Mouse (Mus musculus) brain, adult 10 weeks (tissue): Measurements from ENCODE around the gene Olfr1416. TPM values are rescaled to one million over a fixed set of nuclear protein-coding genes. Genes with fewer than 3 reads are reported as not detected.

Source experiments
- polyA plus RNA-seq: library from polyadenylated mRNA; stranded (reverse); fragments of 350-450 nt; fragmentation: Illumina TruSeq; extraction: RNeasy Lipid Tissue Mini Kit (QIAGEN cat#74804); gene quantifications from one replicate; pipeline ENCODE4 v1.2.3, GENCODE M21; 2015; ENCODE audit warnings: low read depth, low replicate concordance

Gene Olfr1416
- not detected for polyA plus RNA-seq

GRCm38 (mm10) chr1:92485013-92485412 is at the start of gene Olfr1416:
TSS of gene Olfr1416 (minus strand) at chr1:92485113.

DNA sequence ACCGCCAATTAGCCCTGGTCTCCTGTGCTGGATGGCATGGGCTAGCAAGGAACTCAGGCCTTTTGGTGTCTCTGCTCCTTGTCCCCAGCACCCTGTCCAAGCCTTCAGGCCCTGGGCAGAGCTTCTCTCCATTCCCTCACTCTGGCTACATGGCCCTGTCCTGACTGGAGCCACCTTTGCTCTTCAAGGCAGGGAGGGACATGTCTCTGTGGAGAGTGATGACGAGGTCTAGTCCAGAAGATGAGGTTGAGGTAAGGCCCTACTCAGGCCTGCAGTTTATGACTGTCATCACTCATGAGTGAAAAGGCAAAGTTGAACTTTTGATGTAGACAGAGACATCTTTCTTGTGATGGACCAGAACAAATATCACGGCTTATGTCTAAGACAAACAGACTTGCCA is 33.6 kb upstream of the Olfr1416 start, which contains the start of gene Olfr1414:
Olfr1414 (minus strand) TSS at position 101 of the 400 bp plus-strand sequence.

GRCm38 (mm10) chr1:92496001-92496400 is 11.1 kb upstream of the Olfr1416 start, which contains the start of gene Olfr1415:
TSS of gene Olfr1415 (minus strand) at chr1:92496101.

DNA sequence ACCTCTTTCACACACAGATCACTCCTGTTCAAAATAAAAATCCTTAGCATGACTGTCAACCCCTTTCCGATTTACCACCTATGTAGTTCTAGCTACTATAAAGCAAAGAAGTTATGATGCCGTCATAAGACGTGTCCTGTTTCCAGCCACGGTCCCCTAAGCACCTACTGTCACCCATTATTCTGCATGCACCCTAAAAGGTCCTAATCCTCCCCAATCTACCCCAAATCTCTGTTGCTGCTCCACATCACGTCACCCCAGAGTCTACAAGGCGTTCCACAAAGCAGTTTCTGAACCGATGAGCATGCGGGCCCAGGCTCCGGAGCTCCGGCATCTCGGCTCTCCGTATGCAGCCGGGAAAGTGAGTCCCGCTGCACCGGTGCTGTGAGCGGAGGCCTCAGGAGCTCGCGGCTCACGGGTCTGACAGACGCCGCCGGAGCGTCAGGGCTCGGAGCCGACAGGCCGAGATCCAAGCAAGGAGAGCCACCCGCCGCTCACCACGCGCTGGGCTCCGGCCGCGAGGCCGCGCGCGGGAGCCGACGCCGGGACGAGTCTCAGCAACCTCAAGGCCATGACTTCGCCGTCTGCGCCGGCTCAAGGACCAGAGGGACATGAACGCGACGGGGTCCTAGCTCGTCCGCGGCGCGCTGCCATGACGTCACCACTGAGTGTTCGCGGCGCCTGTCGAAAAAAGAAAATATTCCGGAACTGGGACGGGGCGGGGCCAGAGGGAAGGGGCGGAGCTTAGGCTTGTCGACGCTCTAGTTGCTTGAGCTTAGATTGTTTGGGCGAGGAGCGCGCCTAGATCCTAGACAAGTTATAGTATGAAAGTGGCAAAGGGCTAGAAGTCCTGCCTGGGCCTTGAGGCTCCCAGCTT is 11.5 kb downstream of the Olfr1416 start, which contains the start of gene Ndufa10:
Ndufa10 (minus strand) TSS at position 696 of the 877 bp plus-strand sequence.

Other genes with a start within 250 kb of the Olfr1416 start
- gene Ndufa10, start 11.3 kb downstream of the Olfr1416 start, polyA plus RNA-seq = 204 TPM
- not detected for gene Olfr1415, start 11.0 kb upstream of the Olfr1416 start, polyA plus RNA-seq
- not detected for gene Olfr1414, start 33.5 kb upstream of the Olfr1416 start, polyA plus RNA-seq
- gene Olfr1413, start 86.2 kb upstream of the Olfr1416 start, polyA plus RNA-seq = not detected
- not detected for gene Olfr1412, start 100.7 kb upstream of the Olfr1416 start, polyA plus RNA-seq
- gene Olfr1411, start 109.3 kb upstream of the Olfr1416 start, polyA plus RNA-seq = not detected
- gene Olfr1410, start 120.7 kb upstream of the Olfr1416 start, polyA plus RNA-seq = not detected
- not detected for gene Olfr12, start 132.7 kb upstream of the Olfr1416 start, polyA plus RNA-seq
- 505 TPM for gene Cops9, start 156.9 kb upstream of the Olfr1416 start, polyA plus RNA-seq
- 0.77 TPM for gene Otos, start 163.7 kb upstream of the Olfr1416 start, polyA plus RNA-seq